8 mouse cellular contexts compared by ENCODE assay signal in genomic region chr2:164460745-164461551, GRCm38 (mm10). TPM values are rescaled to one million over a fixed set of nuclear protein-coding genes. Genes with fewer than 3 reads are reported as not detected.
DNase-seq lines count a peak whose midpoint lies in the region; ATAC-seq and TF ChIP-seq lines count a peak whose summit lies in the region.

Gene Gm20458 (plus strand): TSS chr2:164460967.

- H3K27me3 ChIP-seq in embryonic facial prominence, embryonic 13.5 days: no peaks in the 10 kb centered on the region
- no peaks in the 10 kb centered on the region for H3K27me3 ChIP-seq in kidney, adult 2 months (replicated peaks; ENCODE audit: control insufficient read depth, insufficient read depth, low read length)
- no peaks in the 10 kb centered on the region for H3K27me3 ChIP-seq in limb, embryonic 12.5 days
- no peaks in the 10 kb centered on the region for H3K27me3 ChIP-seq in midbrain, embryonic 15.5 days (replicated peaks)
- no peaks in the 10 kb centered on the region for H3K27me3 ChIP-seq in spleen, adult 2 months (ENCODE audit: control insufficient read depth, insufficient read depth, low read length)

- peak within 1 kb of the TSS; percentile 86 for H3K9ac ChIP-seq in embryonic facial prominence, embryonic 13.5 days
- H3K9ac ChIP-seq in limb, embryonic 12.5 days (replicated peaks): peak within 1 kb of the TSS; percentile 72
- peak within 1 kb of the TSS; percentile 71 for H3K9ac ChIP-seq in midbrain, embryonic 15.5 days

- TF ChIP-seq CTCF in kidney, adult 2 months (conservative IDR thresholded peaks at IDR 0.05; ENCODE audit: insufficient read depth, insufficient read length, low read depth, low read length): peak; percentile 85
- peak; percentile 57; the same call in 1 of the 2 replicates for TF ChIP-seq CTCF in spleen, adult 2 months (IDR thresholded peaks at IDR 0.05; ENCODE audit: extremely low read depth, insufficient read depth, insufficient read length, insufficient replicate concordance)

- peak; percentile 95 for DNase-seq in 3134 (ENCODE audit: extremely low read depth, insufficient read length, low spot score)
- peak; percentile 96 to 97 for DNase-seq in adrenal gland, postnatal 36 days
- peak; percentile 98 to 99 for DNase-seq in heart, adult 18-20 months
- DNase-seq in kidney, adult 2 months: peak; percentile 99
- DNase-seq in spleen, adult 2 months (ENCODE audit: low read depth in 1 of 2, low spot score in 2 of 2): peak; percentile 94

- peak within 1 kb of the TSS; percentile 80 for H3K4me2 ChIP-seq in embryonic facial prominence, embryonic 13.5 days
- peak within 1 kb of the TSS; percentile 76 for H3K4me2 ChIP-seq in limb, embryonic 12.5 days
- H3K4me2 ChIP-seq in midbrain, embryonic 15.5 days: peak within 1 kb of the TSS; percentile 63

- H3K4me3 ChIP-seq in embryonic facial prominence, embryonic 13.5 days: peak within 1 kb of the TSS; percentile 82
- peak within 1 kb of the TSS; percentile 97 for H3K4me3 ChIP-seq in kidney, adult 2 months (ENCODE audit: insufficient read depth, low read depth, low read length)
- peak within 1 kb of the TSS; percentile 88 for H3K4me3 ChIP-seq in limb, embryonic 12.5 days (replicated peaks)
- H3K4me3 ChIP-seq in midbrain, embryonic 15.5 days: peak within 1 kb of the TSS; percentile 63
- H3K4me3 ChIP-seq in spleen, adult 2 months (ENCODE audit: extremely low read depth, insufficient read depth, insufficient read length): peak within 1 kb of the TSS; percentile 73

- H3K27ac ChIP-seq in embryonic facial prominence, embryonic 13.5 days: peak within 1 kb of the TSS; percentile 71
- peak within 1 kb of the TSS; percentile 72 for H3K27ac ChIP-seq in kidney, adult 2 months (ENCODE audit: insufficient read depth, low read depth, low read length)
- H3K27ac ChIP-seq in limb, embryonic 12.5 days: peak within 1 kb of the TSS; percentile 78
- H3K27ac ChIP-seq in midbrain, embryonic 15.5 days: peak within 1 kb of the TSS; percentile 94
- H3K27ac ChIP-seq in spleen, adult 2 months (ENCODE audit: insufficient read depth, low read length): peak within 1 kb of the TSS; percentile 62

- WGBS in embryonic facial prominence, embryonic 13.5 days: under 1% methylated on average over 79 of the region's 79 CpGs
- under 1% methylated on average over 79 of the region's 79 CpGs for WGBS in kidney, adult 2 months
- under 1% methylated on average over 79 of the region's 79 CpGs for WGBS in limb, embryonic 12.5 days
- WGBS in midbrain, embryonic 15.5 days: under 1% methylated on average over 79 of the region's 79 CpGs
- under 1% methylated on average over 73 of the region's 79 CpGs for WGBS in spleen, adult 2 months

- TF ChIP-seq POLR2A in kidney, adult 2 months (IDR thresholded peaks at IDR 0.05; ENCODE audit: low read depth, low read length): peak; percentile 36
- peak; percentile 39; the same call in 1 of the 2 replicates for TF ChIP-seq POLR2A in spleen, adult 2 months (IDR thresholded peaks at IDR 0.05; ENCODE audit: low read depth, low read length)

- H3K9me3 ChIP-seq in embryonic facial prominence, embryonic 13.5 days: no peaks in the 10 kb centered on the region
- H3K9me3 ChIP-seq in limb, embryonic 12.5 days: no peaks in the 10 kb centered on the region
- H3K9me3 ChIP-seq in midbrain, embryonic 15.5 days: no peaks in the 10 kb centered on the region

- H3K4me1 ChIP-seq in embryonic facial prominence, embryonic 13.5 days: peaks cover 24% of the 10 kb centered on the region
- H3K4me1 ChIP-seq in kidney, adult 2 months (ENCODE audit: control insufficient read depth, insufficient read depth, low read length): peaks cover 29% of the 10 kb centered on the region
- H3K4me1 ChIP-seq in limb, embryonic 12.5 days (replicated peaks): peaks cover 17% of the 10 kb centered on the region
- H3K4me1 ChIP-seq in midbrain, embryonic 15.5 days: peaks cover 22% of the 10 kb centered on the region
- peaks cover 15% of the 10 kb centered on the region; the same call in 1 of the 2 replicates for H3K4me1 ChIP-seq in spleen, adult 2 months (ENCODE audit: control insufficient read depth, insufficient read depth, insufficient read length)

- ATAC-seq in embryonic facial prominence, embryonic 13.5 days (ENCODE audit: insufficient number of reproducible peaks, insufficient read depth, low FRiP score, low TSS enrichment, low read depth): peak; percentile 95
- peak; percentile 96 for ATAC-seq in limb, embryonic 12.5 days (ENCODE audit: insufficient number of reproducible peaks, insufficient read depth, low FRiP score, low TSS enrichment, low read depth)
- peak; percentile 99 for ATAC-seq in midbrain, embryonic 15.5 days (replicated peaks)

- H3K36me3 ChIP-seq in embryonic facial prominence, embryonic 13.5 days: peaks cover 34% of the 10 kb centered on the region
- no peaks in the 10 kb centered on the region for H3K36me3 ChIP-seq in kidney, adult 2 months (ENCODE audit: control insufficient read depth, insufficient read depth, low read length)
- peaks cover 30% of the 10 kb centered on the region for H3K36me3 ChIP-seq in limb, embryonic 12.5 days
- H3K36me3 ChIP-seq in midbrain, embryonic 15.5 days (replicated peaks): peaks cover 5% of the 10 kb centered on the region; the same call in 1 of the 2 replicates
- H3K36me3 ChIP-seq in spleen, adult 2 months (ENCODE audit: control insufficient read depth, insufficient read depth, low read length): peaks cover 21% of the 10 kb centered on the region

RNA-seq across cellular contexts. Expression of gene Gm20458, which starts in this region (rescaled TPM):
- total RNA-seq in adrenal gland, postnatal 36 days (2021): 1 to 10 TPM; 5.0 to 8.4 TPM
- 7.7 and 8.3 TPM in 2 replicates for polyA plus RNA-seq in embryonic facial prominence, embryonic 13.5 days (2015; fragmentation: Nextera tagmentation; extraction: Ambion mirVana)
- 10 to 100 TPM in 1 of 2 experiments, 1 to 10 TPM in 1; 3.7 to 11.1 TPM for total RNA-seq in heart, adult 18-20 months (2021)
- polyA plus RNA-seq in kidney, adult 2 months (2012; rRNA removed): 22.1 and 23.4 TPM in 2 replicates
- polyA plus RNA-seq in limb, embryonic 12.5 days (2016; fragmentation: Nextera tagmentation; extraction: Ambion mirVana): 2.3 and 3.4 TPM in 2 replicates
- polyA plus RNA-seq in midbrain, embryonic 15.5 days (2015; fragmentation: Nextera tagmentation; extraction: Ambion mirVana): 2.4 and 3.5 TPM in 2 replicates
- 16.4 and 17.2 TPM in 2 replicates for polyA plus RNA-seq in spleen, adult 2 months (2012; rRNA removed)

Comparison
In these comparisons a context has a peak if more than half of its experiments do, and no peak if none do; other contexts are left out.
1. Peak in every context shown above with its lines: DNase-seq, ATAC-seq, H3K4me3 ChIP-seq and H3K27ac ChIP-seq.